Mouse (Mus musculus): ENCODE results near the gene Usf1. TPM values are rescaled to one million over a fixed set of nuclear protein-coding genes. Genes with fewer than 3 reads are reported as not detected.

Gene Usf1
- polyA plus RNA-seq, 1 experiment: not detected

- H3K27ac ChIP-seq (ENCODE audit: insufficient read depth, low read depth, low read length): no peak overlapping the region
- no peaks in the 10 kb centered on the region for H3K4me1 ChIP-seq (ENCODE audit: control insufficient read depth, insufficient read depth, low read length)
- no peak for TF ChIP-seq CTCF (IDR thresholded peaks at IDR 0.05; ENCODE audit: insufficient read depth, low read depth, low read length)
- no peak for TF ChIP-seq POLR2A (IDR thresholded peaks at IDR 0.05; ENCODE audit: insufficient read depth, low read depth, low read length)
- WGBS: 89% methylated on average over 5 of the region's 5 CpGs
- H3K4me3 ChIP-seq (ENCODE audit: insufficient read depth, low read depth, low read length): no peak overlapping the region
These were observed 41.8 kb downstream of the Usf1 start for GRCm38 (mm10) chr1:171452923-171453322.

GRCm38 (mm10) chr1:171454926-171455325 lies 43.8 kb downstream of the Usf1 start:
- TF ChIP-seq CTCF (IDR thresholded peaks at IDR 0.05; ENCODE audit: insufficient read depth, low read depth, low read length) (no peak), POLR2A (IDR thresholded peaks at IDR 0.05; ENCODE audit: insufficient read depth, low read depth, low read length) (no peak)
- 88% methylated on average over 6 of the region's 6 CpGs for WGBS
- no peak overlapping the region for H3K27ac ChIP-seq (ENCODE audit: insufficient read depth, low read depth, low read length)
- no peak overlapping the region for H3K4me3 ChIP-seq (ENCODE audit: insufficient read depth, low read depth, low read length)
- H3K4me1 ChIP-seq (ENCODE audit: control insufficient read depth, insufficient read depth, low read length): no peaks in the 10 kb centered on the region

GRCm38 (mm10) chr1:171457568-171457967 lies 46.5 kb downstream of the Usf1 start:
- peaks cover 3% of the 10 kb centered on the region; the same call in 1 of the 2 replicates for H3K4me1 ChIP-seq (ENCODE audit: control insufficient read depth, insufficient read depth, low read length)
- no peak overlapping the region for H3K4me3 ChIP-seq (ENCODE audit: insufficient read depth, low read depth, low read length)
- no peak overlapping the region for H3K27ac ChIP-seq (ENCODE audit: insufficient read depth, low read depth, low read length)
- TF ChIP-seq POLR2A (IDR thresholded peaks at IDR 0.05; ENCODE audit: insufficient read depth, low read depth, low read length) (no peak), CTCF (IDR thresholded peaks at IDR 0.05; ENCODE audit: insufficient read depth, low read depth, low read length) (no peak)
- 98% methylated on average over 1 of the region's 1 CpGs for WGBS

- no peak overlapping the region for H3K4me3 ChIP-seq (ENCODE audit: insufficient read depth, low read depth, low read length)
- peaks cover 3% of the 10 kb centered on the region; the same call in 1 of the 2 replicates for H3K4me1 ChIP-seq (ENCODE audit: control insufficient read depth, insufficient read depth, low read length)
- 18% methylated on average over 5 of the region's 5 CpGs for WGBS
- TF ChIP-seq CTCF (IDR thresholded peaks at IDR 0.05; ENCODE audit: insufficient read depth, low read depth, low read length): no peak
- TF ChIP-seq POLR2A (IDR thresholded peaks at IDR 0.05; ENCODE audit: insufficient read depth, low read depth, low read length): no peak
- H3K27ac ChIP-seq (ENCODE audit: insufficient read depth, low read depth, low read length): no peak overlapping the region
These were observed 48.7 kb downstream of the Usf1 start for GRCm38 (mm10) chr1:171459791-171460190.

GRCm38 (mm10) chr1:171460551-171461503 lies 49.7 kb downstream of the Usf1 start:
- H3K4me1 ChIP-seq (ENCODE audit: control insufficient read depth, insufficient read depth, low read length): peaks cover 3% of the 10 kb centered on the region; the same call in 1 of the 2 replicates
- H3K27ac ChIP-seq (ENCODE audit: insufficient read depth, low read depth, low read length): no peak overlapping the region
- no peak for TF ChIP-seq POLR2A (IDR thresholded peaks at IDR 0.05; ENCODE audit: insufficient read depth, low read depth, low read length)
- TF ChIP-seq CTCF (IDR thresholded peaks at IDR 0.05; ENCODE audit: insufficient read depth, low read depth, low read length): no peak
- H3K4me3 ChIP-seq (ENCODE audit: insufficient read depth, low read depth, low read length): no peak overlapping the region
- 93% methylated on average over 22 of the region's 22 CpGs for WGBS

- Histone ChIP-seq H3K4me3 (ENCODE audit: insufficient read depth, low read depth, low read length) (no peak overlapping the region), H3K4me1 (ENCODE audit: control insufficient read depth, insufficient read depth, low read length) (peaks cover 3% of the 10 kb centered on the region; the same call in 1 of the 2 replicates), H3K27ac (ENCODE audit: insufficient read depth, low read depth, low read length) (no peak overlapping the region)
- 87% methylated on average over 3 of the region's 3 CpGs for WGBS
- no peak for TF ChIP-seq POLR2A (IDR thresholded peaks at IDR 0.05; ENCODE audit: insufficient read depth, low read depth, low read length)
- no peak for TF ChIP-seq CTCF (IDR thresholded peaks at IDR 0.05; ENCODE audit: insufficient read depth, low read depth, low read length)
These were observed 52.0 kb downstream of the Usf1 start for GRCm38 (mm10) chr1:171463133-171463532.

- Histone ChIP-seq H3K27ac (ENCODE audit: insufficient read depth, low read depth, low read length) (no peak overlapping the region), H3K4me1 (ENCODE audit: control insufficient read depth, insufficient read depth, low read length) (no peaks in the 10 kb centered on the region), H3K4me3 (ENCODE audit: insufficient read depth, low read depth, low read length) (no peak overlapping the region)
- TF ChIP-seq POLR2A (IDR thresholded peaks at IDR 0.05; ENCODE audit: insufficient read depth, low read depth, low read length): no peak
- TF ChIP-seq CTCF (IDR thresholded peaks at IDR 0.05; ENCODE audit: insufficient read depth, low read depth, low read length): no peak
- WGBS: 92% methylated on average over 5 of the region's 5 CpGs
These were observed 54.8 kb downstream of the Usf1 start for GRCm38 (mm10) chr1:171465749-171466412.

GRCm38 (mm10) chr1:171466565-171466964 lies 55.5 kb downstream of the Usf1 start:
- Histone ChIP-seq H3K4me1 (ENCODE audit: control insufficient read depth, insufficient read depth, low read length) (no peaks in the 10 kb centered on the region), H3K4me3 (ENCODE audit: insufficient read depth, low read depth, low read length) (no peak overlapping the region), H3K27ac (ENCODE audit: insufficient read depth, low read depth, low read length) (no peak overlapping the region)
- TF ChIP-seq POLR2A (IDR thresholded peaks at IDR 0.05; ENCODE audit: insufficient read depth, low read depth, low read length) (no peak), CTCF (IDR thresholded peaks at IDR 0.05; ENCODE audit: insufficient read depth, low read depth, low read length) (no peak)
- 80% methylated on average over 4 of the region's 4 CpGs for WGBS

Other genes starting within 250 kb of the Usf1 start
- gene Pcp4l1, start 215.0 kb upstream of the Usf1 start, polyA plus RNA-seq (2012; ENCODE audit: insufficient read depth, insufficient read length, low replicate concordance, missing spikeins): 326 and 491 TPM in 2 replicates
- gene Nr1i3, start 197.3 kb upstream of the Usf1 start, polyA plus RNA-seq (2012; ENCODE audit: insufficient read depth, insufficient read length, low replicate concordance, missing spikeins): not detected in 2 replicates
- not detected in 2 replicates for gene Tomm40l, start 188.8 kb upstream of the Usf1 start, polyA plus RNA-seq (2012; ENCODE audit: insufficient read depth, insufficient read length, low replicate concordance, missing spikeins)
- not detected in 2 replicates for gene Apoa2, start 186.3 kb upstream of the Usf1 start, polyA plus RNA-seq (2012; ENCODE audit: insufficient read depth, insufficient read length, low replicate concordance, missing spikeins)
- not detected in 2 replicates for gene Fcer1g, start 176.9 kb upstream of the Usf1 start, polyA plus RNA-seq (2012; ENCODE audit: insufficient read depth, insufficient read length, low replicate concordance, missing spikeins)
- not detected in 2 replicates for gene Adamts4, start 160.9 kb upstream of the Usf1 start, polyA plus RNA-seq (2012; ENCODE audit: insufficient read depth, insufficient read length, low replicate concordance, missing spikeins)
- 704 TPM in 1 of 2 replicates, not detected in the other for gene Ndufs2, start 159.9 kb upstream of the Usf1 start, polyA plus RNA-seq (2012; ENCODE audit: insufficient read depth, insufficient read length, low replicate concordance, missing spikeins)
- not detected in 2 replicates for gene B4galt3, start 141.0 kb upstream of the Usf1 start, polyA plus RNA-seq (2012; ENCODE audit: insufficient read depth, insufficient read length, low replicate concordance, missing spikeins)
- not detected in 2 replicates for gene Ppox, start 130.1 kb upstream of the Usf1 start, polyA plus RNA-seq (2012; ENCODE audit: insufficient read depth, insufficient read length, low replicate concordance, missing spikeins)
- not detected in 2 replicates for gene Usp21, start 123.3 kb upstream of the Usf1 start, polyA plus RNA-seq (2012; ENCODE audit: insufficient read depth, insufficient read length, low replicate concordance, missing spikeins)
- gene Ufc1, start 116.3 kb upstream of the Usf1 start, polyA plus RNA-seq (2012; ENCODE audit: insufficient read depth, insufficient read length, low replicate concordance, missing spikeins): not detected in 2 replicates
- gene Dedd, start 82.2 kb upstream of the Usf1 start, polyA plus RNA-seq (2012; ENCODE audit: insufficient read depth, insufficient read length, low replicate concordance, missing spikeins): not detected in 2 replicates
- gene Nit1, start 65.7 kb upstream of the Usf1 start, polyA plus RNA-seq (2012; ENCODE audit: insufficient read depth, insufficient read length, low replicate concordance, missing spikeins): not detected in 2 replicates
- gene Pfdn2, start 65.6 kb upstream of the Usf1 start, polyA plus RNA-seq (2012; ENCODE audit: insufficient read depth, insufficient read length, low replicate concordance, missing spikeins): not detected in 2 replicates
- gene Klhdc9, start 50.5 kb upstream of the Usf1 start, polyA plus RNA-seq (2012; ENCODE audit: insufficient read depth, insufficient read length, low replicate concordance, missing spikeins): not detected in 2 replicates
- not detected in 2 replicates for gene Nectin4, start 41.2 kb upstream of the Usf1 start, polyA plus RNA-seq (2012; ENCODE audit: insufficient read depth, insufficient read length, low replicate concordance, missing spikeins)
- gene Arhgap30, start 22.4 kb upstream of the Usf1 start, polyA plus RNA-seq (2012; ENCODE audit: insufficient read depth, insufficient read length, low replicate concordance, missing spikeins): 90.1 and 98.6 TPM in 2 replicates
- gene Tstd1, start 7.6 kb downstream of the Usf1 start, polyA plus RNA-seq (2012; ENCODE audit: insufficient read depth, insufficient read length, low replicate concordance, missing spikeins): not detected in 2 replicates
- not detected in 2 replicates for gene F11r, start 26.2 kb downstream of the Usf1 start, polyA plus RNA-seq (2012; ENCODE audit: insufficient read depth, insufficient read length, low replicate concordance, missing spikeins)
- not detected in 2 replicates for gene Alyref2, start 92.2 kb downstream of the Usf1 start, polyA plus RNA-seq (2012; ENCODE audit: insufficient read depth, insufficient read length, low replicate concordance, missing spikeins)
- gene Itln1, start 124.0 kb downstream of the Usf1 start, polyA plus RNA-seq (2012; ENCODE audit: insufficient read depth, insufficient read length, low replicate concordance, missing spikeins): not detected in 2 replicates
- gene Cd244a, start 147.9 kb downstream of the Usf1 start, polyA plus RNA-seq (2012; ENCODE audit: insufficient read depth, insufficient read length, low replicate concordance, missing spikeins): not detected in 2 replicates
- not detected in 2 replicates for gene Ly9, start 196.1 kb downstream of the Usf1 start, polyA plus RNA-seq (2012; ENCODE audit: insufficient read depth, insufficient read length, low replicate concordance, missing spikeins)
- not detected in 2 replicates for gene Slamf7, start 241.7 kb downstream of the Usf1 start, polyA plus RNA-seq (2012; ENCODE audit: insufficient read depth, insufficient read length, low replicate concordance, missing spikeins)

Measured in olfactory bulb, adult 2 months (tissue).